In the genomic region with DNA sequence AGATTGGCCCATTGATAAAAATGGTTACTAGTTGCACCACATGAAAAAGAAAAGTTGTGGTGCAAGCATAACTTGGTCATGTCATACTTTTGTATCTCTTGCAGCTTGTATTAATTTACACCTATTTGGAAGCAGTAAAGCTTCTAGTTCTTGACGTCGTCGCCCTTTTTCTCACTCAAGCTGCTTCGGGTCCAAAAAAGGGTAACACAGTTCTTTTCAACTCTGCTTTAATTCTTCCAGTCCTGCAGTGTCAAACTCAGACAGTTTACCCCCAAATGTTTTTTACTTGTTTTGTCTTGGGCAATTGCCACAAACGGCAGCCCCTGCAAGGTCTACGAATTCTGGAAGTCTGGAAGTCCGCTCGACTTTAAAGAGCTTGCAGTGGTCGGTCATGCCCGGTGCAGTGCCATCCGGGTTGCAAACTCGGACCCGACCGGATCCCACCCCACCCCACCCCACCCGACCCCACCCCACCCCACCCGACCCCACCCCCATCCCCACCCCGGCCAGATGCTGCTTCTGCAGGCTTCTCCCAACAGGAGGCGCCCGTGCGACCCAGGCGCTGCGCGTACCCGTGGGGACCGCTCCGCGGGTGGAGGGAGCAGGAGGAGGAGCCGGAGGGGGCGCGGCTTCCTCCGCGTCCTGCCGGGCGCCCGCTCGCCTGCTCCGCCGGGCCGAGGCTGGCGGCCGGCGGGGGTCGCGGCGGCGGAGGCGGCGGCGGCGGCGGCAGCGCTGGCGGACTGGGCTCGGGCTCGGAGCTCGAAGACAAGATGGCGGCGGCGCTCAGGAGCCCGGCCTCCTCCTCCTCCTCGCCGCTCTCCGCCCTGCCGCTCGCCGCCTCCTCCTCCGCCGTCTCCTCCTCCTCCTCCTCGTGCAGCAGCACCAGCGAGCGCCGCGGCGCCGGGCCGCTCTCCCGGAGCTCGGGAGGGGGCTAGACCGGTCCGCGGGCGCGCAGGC, we compare ENCODE assay signal across 8 mouse cellular contexts. TPM values are rescaled to one million over a fixed set of nuclear protein-coding genes. Genes with fewer than 3 reads are reported as not detected.
DNase-seq lines count a peak whose midpoint lies in the region; ATAC-seq and TF ChIP-seq lines count a peak whose summit lies in the region.

A gene (plus strand): TSS at position 673 of the 957 bp plus-strand sequence.

- no peaks in the 10 kb centered on the region for H3K36me3 ChIP-seq in embryonic facial prominence, embryonic 15.5 days
- no peaks in the 10 kb centered on the region for H3K36me3 ChIP-seq in heart, embryonic 12.5 days
- H3K36me3 ChIP-seq in kidney, postnatal 0 days (ENCODE audit: insufficient read depth, low read length): no peaks in the 10 kb centered on the region
- no peaks in the 10 kb centered on the region for H3K36me3 ChIP-seq in liver, embryonic 13.5 days
- no peaks in the 10 kb centered on the region for H3K36me3 ChIP-seq in neural tube, embryonic 12.5 days
- no peaks in the 10 kb centered on the region for H3K36me3 ChIP-seq in stomach, postnatal 0 days (ENCODE audit: control insufficient read depth, insufficient read depth, low read length)

- TF ChIP-seq EP300 in stomach, postnatal 0 days (optimal IDR thresholded peaks at IDR 0.05): no peak

- peak; percentile 66 for TF ChIP-seq CTCF in kidney, postnatal 0 days (IDR thresholded peaks at IDR 0.05; ENCODE audit: low read depth)
- peak; percentile 73 for TF ChIP-seq CTCF in stomach, postnatal 0 days (IDR thresholded peaks at IDR 0.05; ENCODE audit: low read depth)

- peak within 1 kb of the TSS; percentile 54 for H3K4me2 ChIP-seq in embryonic facial prominence, embryonic 15.5 days (replicated peaks)
- H3K4me2 ChIP-seq in heart, embryonic 12.5 days: peak within 1 kb of the TSS; percentile 75
- peak within 1 kb of the TSS; percentile 74 for H3K4me2 ChIP-seq in kidney, postnatal 0 days (ENCODE audit: low read length)
- H3K4me2 ChIP-seq in liver, embryonic 13.5 days: peak within 1 kb of the TSS; percentile 93
- H3K4me2 ChIP-seq in neural tube, embryonic 12.5 days (replicated peaks): peak within 1 kb of the TSS; percentile 75
- H3K4me2 ChIP-seq in stomach, postnatal 0 days (replicated peaks; ENCODE audit: low read depth): peak within 1 kb of the TSS; percentile 73

- peaks cover 50% of the 10 kb centered on the region for H3K4me1 ChIP-seq in embryonic facial prominence, embryonic 15.5 days
- peaks cover 42% of the 10 kb centered on the region for H3K4me1 ChIP-seq in heart, embryonic 12.5 days (replicated peaks)
- peaks cover 15% of the 10 kb centered on the region for H3K4me1 ChIP-seq in kidney, postnatal 0 days (replicated peaks; ENCODE audit: insufficient read depth, low read length)
- peaks cover 25% of the 10 kb centered on the region for H3K4me1 ChIP-seq in liver, embryonic 13.5 days (replicated peaks)
- peaks cover 18% of the 10 kb centered on the region for H3K4me1 ChIP-seq in neural tube, embryonic 12.5 days
- H3K4me1 ChIP-seq in stomach, postnatal 0 days (replicated peaks; ENCODE audit: control insufficient read depth, insufficient read depth): 0 out of 2 replicates have a peak, but pooled peaks cover 6% of the 10 kb centered on the region

- no peaks in the 10 kb centered on the region for H3K27me3 ChIP-seq in embryonic facial prominence, embryonic 15.5 days
- H3K27me3 ChIP-seq in heart, embryonic 12.5 days (replicated peaks): no peaks in the 10 kb centered on the region
- H3K27me3 ChIP-seq in kidney, postnatal 0 days (ENCODE audit: insufficient read depth, low read length): no peaks in the 10 kb centered on the region
- peaks cover 67% of the 10 kb centered on the region for H3K27me3 ChIP-seq in liver, embryonic 13.5 days
- H3K27me3 ChIP-seq in neural tube, embryonic 12.5 days (replicated peaks): no peaks in the 10 kb centered on the region
- no peaks in the 10 kb centered on the region for H3K27me3 ChIP-seq in stomach, postnatal 0 days (ENCODE audit: control insufficient read depth, insufficient read depth, low read length)

- ATAC-seq in embryonic facial prominence, embryonic 15.5 days (ENCODE audit: insufficient number of reproducible peaks, low FRiP score, low TSS enrichment, low read depth): peak; percentile 87
- peak; percentile 80 for ATAC-seq in heart, embryonic 12.5 days (ENCODE audit: insufficient number of reproducible peaks, low FRiP score)
- peak; percentile 82 for ATAC-seq in kidney, postnatal 0 days (replicated peaks; ENCODE audit: low FRiP score, low read depth)
- ATAC-seq in liver, embryonic 13.5 days (ENCODE audit: low read depth): peak; percentile 75
- peak; percentile 86 for ATAC-seq in neural tube, embryonic 12.5 days (ENCODE audit: low FRiP score, low read depth)
- ATAC-seq in stomach, postnatal 0 days (ENCODE audit: low FRiP score, low TSS enrichment): peak; percentile 85

- peak within 1 kb of the TSS; percentile 92 for H3K4me3 ChIP-seq in embryonic facial prominence, embryonic 15.5 days (replicated peaks)
- peak within 1 kb of the TSS; percentile 96 for H3K4me3 ChIP-seq in heart, embryonic 12.5 days
- peak within 1 kb of the TSS; percentile 89 for H3K4me3 ChIP-seq in kidney, postnatal 0 days (replicated peaks; ENCODE audit: low read depth, low read length)
- peak within 1 kb of the TSS; percentile 73 for H3K4me3 ChIP-seq in liver, embryonic 13.5 days (replicated peaks)
- H3K4me3 ChIP-seq in neural tube, embryonic 12.5 days: peak within 1 kb of the TSS; percentile 97
- peak within 1 kb of the TSS; percentile 99 for H3K4me3 ChIP-seq in stomach, postnatal 0 days (ENCODE audit: low read depth, low read length)

- no peaks in the 10 kb centered on the region for H3K9me3 ChIP-seq in embryonic facial prominence, embryonic 15.5 days (replicated peaks)
- H3K9me3 ChIP-seq in heart, embryonic 12.5 days (replicated peaks): no peaks in the 10 kb centered on the region
- H3K9me3 ChIP-seq in kidney, postnatal 0 days (replicated peaks; ENCODE audit: low read length): no peaks in the 10 kb centered on the region
- H3K9me3 ChIP-seq in liver, embryonic 13.5 days (replicated peaks): no peaks in the 10 kb centered on the region
- no peaks in the 10 kb centered on the region for H3K9me3 ChIP-seq in neural tube, embryonic 12.5 days
- H3K9me3 ChIP-seq in stomach, postnatal 0 days (ENCODE audit: control insufficient read depth, low read length): no peaks in the 10 kb centered on the region

- peak within 1 kb of the TSS; percentile 93 for H3K27ac ChIP-seq in embryonic facial prominence, embryonic 15.5 days (replicated peaks)
- H3K27ac ChIP-seq in heart, embryonic 12.5 days (ENCODE audit: poor library complexity, severe bottlenecking): peak within 1 kb of the TSS; percentile 99
- H3K27ac ChIP-seq in kidney, postnatal 0 days: peak within 1 kb of the TSS; percentile 91
- no peak within 1 kb of the TSS; the same call in 1 of the 2 replicates for H3K27ac ChIP-seq in liver, embryonic 13.5 days
- peak within 1 kb of the TSS; percentile 90 for H3K27ac ChIP-seq in neural tube, embryonic 12.5 days
- H3K27ac ChIP-seq in stomach, postnatal 0 days (replicated peaks): peak within 1 kb of the TSS; percentile 93

- DNase-seq in A20 (ENCODE audit: low read depth, low spot score): peak; percentile 84
- DNase-seq in adrenal gland, postnatal 36 days: peak; percentile 93 to 96
- DNase-seq in kidney, postnatal 0 days (ENCODE audit: low spot score): peak; percentile 87
- DNase-seq in liver, embryonic 13.5 days: peak; percentile 52
- peak; percentile 90 for DNase-seq in stomach, postnatal 0 days (ENCODE audit: low spot score)

- under 1% methylated on average over 69 of the region's 83 CpGs for WGBS in embryonic facial prominence, embryonic 15.5 days
- 2% methylated on average over 78 of the region's 83 CpGs for WGBS in heart, embryonic 12.5 days
- 3% methylated on average over 47 of the region's 83 CpGs for WGBS in kidney, postnatal 0 days
- 4% methylated on average over 21 of the region's 83 CpGs for WGBS in liver, embryonic 13.5 days (ENCODE audit: insufficient replicate concordance)
- WGBS in neural tube, embryonic 12.5 days: 3% methylated on average over 45 of the region's 83 CpGs
- 3% methylated on average over 23 of the region's 83 CpGs for WGBS in stomach, postnatal 0 days

- H3K9ac ChIP-seq in embryonic facial prominence, embryonic 15.5 days: peak within 1 kb of the TSS; percentile 90
- H3K9ac ChIP-seq in heart, embryonic 12.5 days: peak within 1 kb of the TSS; percentile 99
- H3K9ac ChIP-seq in kidney, postnatal 0 days (ENCODE audit: low read depth, low read length): peak within 1 kb of the TSS; percentile 93
- peak within 1 kb of the TSS; percentile 75 for H3K9ac ChIP-seq in liver, embryonic 13.5 days
- H3K9ac ChIP-seq in neural tube, embryonic 12.5 days: peak within 1 kb of the TSS; percentile 95
- H3K9ac ChIP-seq in stomach, postnatal 0 days (ENCODE audit: low read length): peak within 1 kb of the TSS; percentile 94

RNA-seq across cellular contexts. Expression of the gene that starts here (rescaled TPM):
- 10 to 100 TPM; 52.7 to 54.6 TPM for total RNA-seq in adrenal gland, postnatal 36 days (2021)
- polyA plus RNA-seq in embryonic facial prominence, embryonic 15.5 days (2015; fragmentation: Nextera tagmentation; extraction: Ambion mirVana): 11.0 and 12.4 TPM in 2 replicates
- polyA plus RNA-seq in heart, embryonic 12.5 days (2016; fragmentation: Nextera tagmentation; extraction: Ambion mirVana): 17.8 and 19.1 TPM in 2 replicates
- polyA plus RNA-seq in kidney, postnatal 0 days (2015; fragmentation: Nextera tagmentation; extraction: Ambion mirVana): 8.9 and 9.2 TPM in 2 replicates
- polyA plus RNA-seq in liver, embryonic 13.5 days (2015; fragmentation: Nextera tagmentation; extraction: Ambion mirVana): 1.2 and 1.5 TPM in 2 replicates
- polyA plus RNA-seq in neural tube, embryonic 12.5 days (2016; fragmentation: Nextera tagmentation; extraction: Ambion mirVana): 11.7 and 12.4 TPM in 2 replicates
- polyA plus RNA-seq in stomach, postnatal 0 days (2015; fragmentation: Nextera tagmentation; extraction: Ambion mirVana): 5.1 TPM in 2 replicates
